Mouse (Mus musculus): ENCODE data around the gene Csf1. TPM values are rescaled to one million over a fixed set of nuclear protein-coding genes. Genes with fewer than 3 reads are reported as not detected.

Csf1 gene
- polyA plus RNA-seq, 1 experiment from 2014 or later, result 10.3 TPM

GRCm38 (mm10) chr3:107695219-107695947 lies 64.9 kb downstream of the Csf1 start:
- H3K4me3 ChIP-seq, result peak overlapping the region; percentile 82
- H3K9ac ChIP-seq, result peak overlapping the region; percentile 94
- no peaks in the 10 kb centered on the region for H3K36me3 ChIP-seq
- ATAC-seq (ENCODE audit: borderline replicate concordance, extremely low read depth, low FRiP score, low TSS enrichment), result no peak
- no peaks in the 10 kb centered on the region for H3K27me3 ChIP-seq
- H3K9me3 ChIP-seq, result no peaks in the 10 kb centered on the region
- 5% methylated on average over 16 of the region's 16 CpGs for WGBS
- peak overlapping the region; percentile 81 for H3K4me2 ChIP-seq
- H3K4me1 ChIP-seq, result peaks cover 29% of the 10 kb centered on the region
- peak overlapping the region; percentile 96 for H3K27ac ChIP-seq

GRCm38 (mm10) chr3:107694256-107694900 lies 65.9 kb downstream of the Csf1 start:
- Histone ChIP-seq H3K36me3 (no peaks in the 10 kb centered on the region), H3K27ac (no peak overlapping the region), H3K4me3 (peak overlapping the region; percentile 82), H3K9ac (no peak overlapping the region), H3K27me3 (no peaks in the 10 kb centered on the region), H3K9me3 (no peaks in the 10 kb centered on the region), H3K4me1 (peaks cover 38% of the 10 kb centered on the region), H3K4me2 (peak overlapping the region; percentile 81)
- ATAC-seq (ENCODE audit: borderline replicate concordance, extremely low read depth, low FRiP score, low TSS enrichment), result no peak
- 51% methylated on average over 2 of the region's 2 CpGs for WGBS

Other genes with a start within 250 kb of the Csf1 start
- gene Slc6a17, start 242.5 kb downstream of the Csf1 start, polyA plus RNA-seq (2015; fragmentation: Nextera tagmentation; extraction: Ambion mirVana), result 2.7 and 2.8 TPM in 2 replicates
- not detected in 2 replicates for gene Ubl4b, start 205.4 kb downstream of the Csf1 start, polyA plus RNA-seq (2015; fragmentation: Nextera tagmentation; extraction: Ambion mirVana)
- gene Alx3, start 165.4 kb downstream of the Csf1 start, polyA plus RNA-seq (2015; fragmentation: Nextera tagmentation; extraction: Ambion mirVana), result 0.11 and 0.24 TPM in 2 replicates
- gene Gm10961, start 129.1 kb downstream of the Csf1 start, polyA plus RNA-seq (2015; fragmentation: Nextera tagmentation; extraction: Ambion mirVana), result not detected in 2 replicates
- gene Strip1, start 128.8 kb downstream of the Csf1 start, polyA plus RNA-seq (2015; fragmentation: Nextera tagmentation; extraction: Ambion mirVana), result 46.7 and 47.0 TPM in 2 replicates
- gene Ahcyl1, start 63.9 kb downstream of the Csf1 start, polyA plus RNA-seq (2015; fragmentation: Nextera tagmentation; extraction: Ambion mirVana), result 83.3 and 88.4 TPM in 2 replicates
- gene Eps8l3, start 116.8 kb upstream of the Csf1 start, polyA plus RNA-seq (2015; fragmentation: Nextera tagmentation; extraction: Ambion mirVana), result not detected in 2 replicates
- 116 and 127 TPM in 2 replicates for gene Gstm5, start 135.4 kb upstream of the Csf1 start, polyA plus RNA-seq (2015; fragmentation: Nextera tagmentation; extraction: Ambion mirVana)
- 12.2 and 12.7 TPM in 2 replicates for gene Gstm7, start 171.3 kb upstream of the Csf1 start, polyA plus RNA-seq (2015; fragmentation: Nextera tagmentation; extraction: Ambion mirVana)
- 3.2 and 4.9 TPM in 2 replicates for gene Gstm6, start 183.3 kb upstream of the Csf1 start, polyA plus RNA-seq (2015; fragmentation: Nextera tagmentation; extraction: Ambion mirVana)
- 0.13 and 0.22 TPM in 2 replicates for gene Gstm3, start 208.8 kb upstream of the Csf1 start, polyA plus RNA-seq (2015; fragmentation: Nextera tagmentation; extraction: Ambion mirVana)
- 138 and 145 TPM in 2 replicates for gene Gstm2, start 226.0 kb upstream of the Csf1 start, polyA plus RNA-seq (2015; fragmentation: Nextera tagmentation; extraction: Ambion mirVana)

All from lung, embryonic 15.5 days (tissue).